Mouse (Mus musculus) gastrocnemius, postnatal 36 days (tissue): ENCODE data around the gene Zfp455. TPM values are rescaled to one million over a fixed set of nuclear protein-coding genes. Genes with fewer than 3 reads are reported as not detected.
A peak's percentile ranks its signal among the peaks of the same experiment; 100 is the strongest.
"Not testable (repeated sequence)": the region's sequence is repeated elsewhere in the genome, so short reads cannot be mapped to it uniquely, and the experiment has no call there.

Experiments used
- DNase-seq, 2 experiments: peaks; one replicate each; pipeline ENCODE4 v3.0.0; 2022
- intact Hi-C: fragments of 180-260 bp; cut with DNase I; formaldehyde crosslinking; loops from one replicate; pipeline ENCODE4 v1.15.1; 2025
- long read RNA-seq, 2 experiments: library from polyadenylated mRNA; stranded (forward); transcript quantifications; one replicate each; pipeline ENCODE4 v2.0.0; 2021
- total RNA-seq, 2 experiments: library from RNA; stranded (reverse); gene quantifications; 2 replicates each; pipeline ENCODE4 v1.2.3; 2021

Gene Zfp455
- under 1 TPM; 0.32 to 0.64 TPM for total RNA-seq
- long read RNA-seq, experiment 1 = 0 reads
- long read RNA-seq, experiment 2 = 0 reads

- DNase-seq = peak; percentile 14 to 48
- intact Hi-C loops = no loop called here
These were observed at the start of gene Zfp455 for GRCm38 (mm10) chr13:67194340-67194894. TSS of gene Zfp455 (plus strand) at chr13:67194506.

DNA sequence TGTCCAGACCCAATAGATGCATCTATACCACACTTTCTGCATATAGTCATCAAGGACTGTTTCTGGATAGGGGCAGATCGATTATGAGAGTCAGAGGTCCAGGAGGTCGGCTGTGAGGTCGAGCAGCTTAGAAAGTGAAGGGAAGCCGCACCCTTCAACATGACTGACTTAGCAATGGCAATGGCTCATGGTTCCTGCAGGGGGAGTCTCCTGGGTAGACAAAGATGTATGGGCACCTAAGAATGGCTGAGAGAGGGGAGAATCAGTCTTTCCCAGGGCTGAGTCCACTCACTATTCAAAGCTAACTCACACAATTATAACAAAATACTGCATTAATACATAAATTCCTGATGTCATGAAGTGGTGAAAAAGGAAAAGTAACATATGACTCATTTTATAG, 28.2 kb upstream of the Zfp455 start:
- intact Hi-C loops, DNase-seq: not testable (repeated sequence)

DNA sequence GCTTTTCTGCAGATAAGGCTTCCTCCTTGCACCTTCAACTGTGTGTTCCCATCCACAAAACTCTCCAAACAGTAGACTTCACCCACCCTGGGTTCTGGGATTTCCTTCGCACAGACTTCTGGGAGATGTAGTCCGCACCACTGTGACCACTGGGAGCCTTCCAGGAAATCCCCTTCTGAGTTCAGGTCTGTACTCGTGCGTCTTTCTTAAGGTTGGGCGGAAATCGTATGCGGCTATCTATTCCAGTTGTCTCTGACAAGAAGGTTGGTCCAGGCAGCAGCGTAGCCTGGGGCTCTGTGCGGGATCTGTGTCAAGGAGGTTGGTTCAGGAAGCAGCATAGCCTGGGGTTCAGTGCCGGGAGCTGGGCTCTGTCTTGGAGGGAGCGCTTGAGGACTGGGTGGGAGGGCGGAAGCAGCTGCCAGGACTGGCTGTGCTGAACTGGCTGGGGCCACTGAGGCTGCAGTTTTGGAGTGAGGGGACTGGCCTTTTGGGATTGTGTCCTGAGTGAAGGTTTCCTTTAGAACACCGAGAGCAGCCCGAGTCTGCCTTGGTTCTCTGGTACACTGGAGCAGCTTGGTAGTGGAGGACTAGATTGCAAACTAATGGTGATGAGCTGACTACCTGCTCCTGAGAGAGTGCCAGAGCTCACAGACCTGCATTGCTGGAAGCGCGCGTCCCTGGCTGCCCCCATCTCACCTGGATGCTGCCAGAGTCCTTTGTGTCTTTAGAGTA, 21.1 kb upstream of the Zfp455 start, which contains the start of gene Rsl1:
TSS of gene Rsl1 (plus strand) at position 192 of the 732 bp plus-strand sequence.
- intact Hi-C loops = not testable (repeated sequence)

GRCm38 (mm10) chr13:67173723-67174055, 20.6 kb upstream of the Zfp455 start:
- intact Hi-C loops = no loop called here
- DNase-seq = no peak

More for the DNA sequence above, 21.1 kb upstream of the Zfp455 start, which contains the start of gene Rsl1:
- peak; percentile 46 to 62 for DNase-seq

DNA sequence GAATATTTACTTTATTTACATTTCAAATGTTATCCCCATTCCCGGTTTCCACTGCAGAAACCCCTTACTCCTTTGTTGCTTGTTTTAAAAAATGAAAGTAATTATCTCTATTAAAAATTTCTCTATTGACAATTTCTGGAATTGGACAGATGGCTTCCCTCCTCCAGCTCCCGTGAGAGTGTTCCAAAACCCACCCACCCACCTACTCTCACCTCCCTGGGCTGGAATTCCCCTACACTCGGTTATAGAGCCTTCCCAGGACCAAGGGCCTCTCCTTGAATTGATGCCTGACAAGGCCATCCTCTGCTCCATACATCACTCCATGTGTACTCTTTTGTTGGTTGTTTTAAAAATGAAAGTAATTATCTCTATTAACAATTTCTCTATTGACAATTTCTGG, 7.3 kb downstream of the Zfp455 start:
- intact Hi-C loops = no loop called here
- DNase-seq = no peak

DNA sequence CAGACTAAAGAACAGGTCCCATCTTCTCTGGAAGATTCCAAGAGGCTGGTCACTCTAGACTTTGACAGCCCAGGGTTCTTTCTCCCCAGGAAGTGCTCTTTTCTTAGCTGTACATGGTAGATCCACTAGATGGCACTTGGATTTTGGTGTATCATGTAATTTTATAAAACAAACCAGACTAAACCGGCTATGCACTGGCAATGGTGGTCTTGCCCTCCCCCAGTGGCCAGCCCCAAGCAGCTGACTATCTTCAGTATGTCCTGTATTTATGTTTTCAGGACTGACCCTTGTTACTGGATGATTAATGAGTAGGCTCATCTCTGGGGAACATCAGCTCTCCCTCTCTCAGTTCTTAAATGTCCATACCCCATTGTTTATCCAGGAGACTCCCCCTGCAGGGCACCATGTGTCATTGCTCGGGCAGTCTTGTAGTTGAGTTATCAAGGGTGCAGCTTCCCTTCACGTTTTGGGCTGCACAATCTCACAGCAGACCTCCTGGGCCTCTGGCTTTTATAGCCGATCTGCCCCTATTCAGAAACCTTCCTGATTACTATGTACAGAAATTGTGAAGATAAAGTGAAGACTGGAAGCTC, 19.8 kb downstream of the Zfp455 start:
- DNase-seq = no peak
- intact Hi-C loops = no loop called here

Other genes starting within 250 kb of the Zfp455 start
- under 1 TPM; 0.59 to 0.81 TPM for gene Zfp712, start 133.3 kb upstream of the Zfp455 start, total RNA-seq
- 1 to 10 TPM in 1 of 2 experiments, under 1 TPM in 1; 0.61 to 1.8 TPM for gene Zfp708, start 96.5 kb upstream of the Zfp455 start, total RNA-seq
- 1 to 10 TPM; 1.1 to 2.0 TPM for gene Gm28557, start 85.9 kb upstream of the Zfp455 start, total RNA-seq
- under 1 TPM; 0.43 to 0.54 TPM for gene Rslcan18, start 78.2 kb upstream of the Zfp455 start, total RNA-seq
- gene Zfp759, start 72.8 kb upstream of the Zfp455 start, total RNA-seq = 1 to 10 TPM; 2.7 to 4.3 TPM
- gene Rsl1, start 21.3 kb upstream of the Zfp455 start, total RNA-seq = 1 to 10 TPM; 1.6 to 1.9 TPM
- gene Zfp458, start 84.0 kb downstream of the Zfp455 start, total RNA-seq = under 1 TPM; 0.69 to 0.92 TPM
- 1 to 10 TPM; 3.7 to 3.8 TPM for gene Zfp457, start 112.0 kb downstream of the Zfp455 start, total RNA-seq
- 1 to 10 TPM in 1 of 2 experiments, under 1 TPM in 1; 0.94 to 1.4 TPM for gene Zfp595, start 138.1 kb downstream of the Zfp455 start, total RNA-seq
- gene Gm28044, start 166.0 kb downstream of the Zfp455 start, total RNA-seq = not detected
- 1 to 10 TPM in 1 of 2 experiments, under 1 TPM in 1; 0.62 to 1.0 TPM for gene Zfp953, start 166.1 kb downstream of the Zfp455 start, total RNA-seq
- gene Gm28041, start 181.2 kb downstream of the Zfp455 start, total RNA-seq = not detected
- gene Zfp456, start 181.3 kb downstream of the Zfp455 start, total RNA-seq = under 1 TPM; 0.12 to 0.23 TPM
- 1 to 10 TPM; 1.2 to 1.3 TPM for gene Zfp429, start 205.3 kb downstream of the Zfp455 start, total RNA-seq
- gene Zfp459, start 226.9 kb downstream of the Zfp455 start, total RNA-seq = under 1 TPM; 0.42 to 0.51 TPM